Mouse (Mus musculus) mature B cell (primary cell): ENCODE data around the gene Mgme1.

Experiments used
- in situ Hi-C: fragments of 300-500 bp; cut with MboI; formaldehyde crosslinking; loops from 2 replicates; pipeline ENCODE4 v1.14.3; 2019

The Mgme1 gene

DNA sequence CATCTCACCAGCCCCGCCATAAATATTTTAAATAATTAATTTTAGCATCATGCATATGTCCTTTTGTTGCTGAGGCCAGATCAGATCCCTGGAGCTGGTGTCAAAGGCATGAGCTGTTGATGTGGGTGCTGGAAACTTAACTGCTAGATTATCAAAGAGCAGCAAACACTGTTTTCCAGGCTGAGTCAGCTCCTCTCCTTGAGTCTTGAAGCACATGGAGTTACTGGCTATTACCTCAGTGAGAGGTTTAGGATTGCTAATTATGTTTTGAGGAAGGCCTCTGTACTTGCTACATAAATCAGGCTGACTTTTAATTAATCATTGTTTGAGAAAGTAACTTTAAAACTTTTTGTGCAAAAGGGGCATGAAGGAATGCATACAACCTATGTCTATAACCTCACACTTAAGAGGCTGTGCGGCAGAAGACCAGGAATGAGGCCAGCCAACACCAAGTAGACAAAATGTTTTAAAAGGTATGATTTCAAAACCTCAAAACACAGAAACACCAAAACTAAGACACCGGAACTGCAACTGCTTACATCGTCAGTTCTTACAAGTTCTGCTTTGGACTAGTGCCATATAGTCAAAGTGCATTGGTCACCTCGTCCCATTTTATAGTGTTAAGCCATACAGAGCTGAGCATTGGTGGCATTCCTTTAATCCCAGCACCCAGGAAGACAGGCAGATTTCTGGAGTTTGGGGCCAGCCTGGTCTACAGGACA lies 5.9 kb upstream of the Mgme1 start:
- in situ Hi-C loops = loop anchor here (5.0 kb wide), 1 partner anchor 32 kb away; no protein-coding TSS in a partner anchor

DNA sequence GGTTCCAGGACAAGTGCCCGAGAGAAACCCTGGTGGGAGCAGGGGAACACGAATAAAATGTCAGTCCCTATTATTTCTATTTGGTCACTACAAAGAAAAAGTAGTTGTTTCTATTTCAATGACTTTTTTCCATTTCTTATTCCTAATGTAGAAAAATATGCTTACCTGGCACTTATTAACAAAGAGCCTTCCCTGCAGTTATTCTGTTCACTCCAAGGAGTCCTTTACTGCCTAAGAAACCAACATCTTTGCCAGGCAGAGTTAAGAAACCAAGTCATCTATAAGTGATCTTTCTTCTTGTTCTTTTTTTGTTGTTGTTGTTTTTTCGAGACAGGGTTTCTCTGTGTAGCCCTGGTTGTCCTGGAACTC lies 5.4 kb upstream of the Mgme1 start:
- in situ Hi-C loops = loop anchor here (5.0 kb wide), 1 partner anchor 33 kb away; no protein-coding TSS in a partner anchor

DNA sequence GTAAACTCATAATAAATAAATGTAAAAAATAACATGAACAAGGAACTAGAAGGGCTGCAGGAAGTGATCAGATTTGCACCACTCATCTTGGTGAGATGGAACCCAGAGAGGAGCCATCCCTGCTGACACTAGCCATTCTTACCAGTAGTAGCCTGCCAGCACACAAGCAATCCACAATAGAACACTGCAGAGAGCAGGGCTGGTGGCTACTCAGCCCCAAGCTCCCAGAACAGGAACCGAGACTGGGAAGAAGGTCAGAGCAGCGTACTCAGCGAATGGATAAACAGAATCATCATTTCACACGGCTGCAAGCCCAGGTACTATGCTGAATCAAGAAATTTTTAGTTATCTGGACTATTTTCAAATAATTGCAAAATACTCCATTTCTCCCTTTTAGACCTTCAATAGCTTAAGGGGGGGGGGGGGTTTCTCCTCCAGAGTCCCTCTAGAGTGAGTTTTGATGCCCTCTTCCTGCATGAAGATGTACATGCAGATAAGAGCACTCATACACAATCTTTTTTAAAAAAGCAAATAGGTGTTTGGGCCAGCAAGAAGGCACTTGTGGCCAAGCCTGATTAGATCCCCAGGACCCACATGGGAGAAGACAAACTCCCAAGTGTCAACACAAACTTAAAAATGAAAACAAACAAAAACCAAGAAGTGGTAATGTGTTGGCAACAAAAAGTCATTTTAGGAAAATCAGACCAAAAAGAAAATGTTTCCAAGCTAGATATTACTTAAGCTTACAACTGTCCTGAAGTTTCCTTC lies 4.4 kb upstream of the Mgme1 start:
- in situ Hi-C loops = loop anchor here (5.0 kb wide), 1 partner anchor 34 kb away; no protein-coding TSS in a partner anchor

DNA sequence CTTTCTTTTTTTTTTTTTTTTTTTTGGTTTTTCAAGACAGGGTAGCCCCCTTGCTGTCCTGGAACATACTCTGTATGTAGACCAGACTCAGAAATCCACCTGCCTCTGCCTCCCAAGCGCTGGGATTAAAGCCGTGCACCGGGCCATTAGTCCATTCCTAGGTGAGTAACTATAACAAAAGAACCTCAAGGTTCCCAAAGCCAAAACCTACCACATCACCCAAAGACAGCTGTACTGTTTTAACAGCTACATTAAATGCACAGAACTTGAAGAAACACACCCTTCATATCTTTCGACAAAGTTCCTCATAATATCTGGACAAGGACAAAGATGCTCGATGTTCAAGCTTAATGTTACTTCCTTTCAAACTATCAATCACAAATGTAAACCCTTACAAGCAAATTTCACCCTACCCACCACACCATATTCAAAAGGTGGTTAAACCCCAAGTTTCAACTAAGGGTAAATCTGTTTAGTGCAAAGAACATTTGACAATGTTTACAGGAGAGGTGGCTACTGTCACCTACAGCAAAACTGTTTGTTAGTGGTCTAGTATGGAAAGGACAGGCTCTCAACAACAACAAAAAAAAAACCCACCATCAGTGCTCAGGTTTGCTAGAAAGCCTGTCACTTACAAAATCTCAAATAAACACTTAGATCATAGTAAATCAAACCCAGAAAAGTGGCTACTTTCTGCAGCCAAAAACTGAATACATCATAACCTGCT lies 3.3 kb upstream of the Mgme1 start:
- in situ Hi-C loops = loop anchor here (5.0 kb wide), 1 partner anchor 35 kb away; no protein-coding TSS in a partner anchor

DNA sequence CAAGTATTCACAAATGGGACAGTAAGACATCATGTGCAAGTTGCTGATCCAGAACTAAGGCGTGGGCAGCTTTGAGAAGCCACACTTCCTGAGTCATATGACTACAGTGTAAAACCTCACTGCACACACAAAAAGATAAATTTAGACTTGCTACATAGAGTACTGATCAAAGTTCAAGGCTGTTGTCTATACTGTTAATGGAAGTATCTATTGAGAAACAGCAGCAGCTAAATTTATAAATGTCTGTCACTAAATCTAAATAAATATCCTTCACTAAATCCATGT lies 2.8 kb upstream of the Mgme1 start:
- in situ Hi-C loops = loop anchor here (5.0 kb wide), 1 partner anchor 35 kb away; no protein-coding TSS in a partner anchor

DNA sequence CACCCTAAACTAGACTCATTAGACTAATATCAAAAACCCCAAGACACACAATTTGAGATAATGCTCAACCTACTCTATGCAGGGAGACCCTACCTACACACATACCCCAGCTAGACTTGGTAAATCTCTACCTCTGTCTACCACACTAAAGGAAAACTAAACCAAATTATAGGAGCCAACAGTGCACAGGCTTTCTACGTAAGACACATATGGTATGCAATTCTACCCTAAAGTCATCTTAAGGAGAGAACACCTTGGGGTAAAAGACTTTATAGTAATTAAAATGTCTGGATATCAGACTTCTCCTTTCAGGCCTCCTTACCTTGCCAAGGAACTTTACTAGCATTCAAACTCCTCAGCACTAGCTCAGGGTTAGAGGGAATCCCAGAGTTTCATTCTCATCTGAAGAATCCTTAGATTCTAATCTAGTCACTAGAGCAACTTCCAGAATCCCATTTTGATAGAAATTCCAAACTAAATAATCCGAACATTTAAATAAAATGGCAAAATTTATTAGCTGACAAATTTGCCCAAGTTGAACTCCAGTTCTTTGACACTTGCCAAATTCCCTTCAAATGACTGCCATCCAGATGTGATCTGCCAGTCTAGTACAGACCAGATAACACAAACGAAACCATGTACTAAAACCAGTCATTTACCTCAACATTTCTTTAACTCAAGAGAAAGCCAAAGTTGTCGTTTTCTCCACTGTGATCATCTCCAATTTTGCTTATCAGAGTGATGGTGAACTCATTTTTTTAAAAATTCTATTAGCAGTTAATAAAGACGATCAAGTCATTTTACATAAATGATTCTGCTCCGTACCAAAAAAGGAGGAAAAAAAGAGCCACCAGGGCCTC lies 1.8 kb upstream of the Mgme1 start:
- in situ Hi-C loops = loop anchor here (5.0 kb wide), 1 partner anchor 36 kb away; no protein-coding TSS in a partner anchor

DNA sequence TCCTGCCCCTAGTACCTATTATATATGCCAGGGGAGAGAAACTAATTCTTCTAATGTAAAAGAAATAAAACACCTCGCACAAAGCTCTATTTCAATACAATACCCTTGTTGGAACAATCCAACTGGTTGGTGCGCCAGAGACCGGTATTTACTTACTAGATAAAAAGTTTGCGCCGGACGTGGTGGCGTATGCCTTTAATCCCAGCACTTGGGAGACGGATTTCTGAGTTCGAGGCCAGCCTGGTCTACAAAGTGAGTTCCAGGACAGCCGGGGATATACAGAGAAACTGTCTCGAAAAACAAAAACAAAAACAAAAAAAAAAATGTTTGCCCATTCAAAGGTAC lies 1.2 kb upstream of the Mgme1 start:
- in situ Hi-C loops = loop anchor here (5.0 kb wide), 1 partner anchor 37 kb away; no protein-coding TSS in a partner anchor

DNA sequence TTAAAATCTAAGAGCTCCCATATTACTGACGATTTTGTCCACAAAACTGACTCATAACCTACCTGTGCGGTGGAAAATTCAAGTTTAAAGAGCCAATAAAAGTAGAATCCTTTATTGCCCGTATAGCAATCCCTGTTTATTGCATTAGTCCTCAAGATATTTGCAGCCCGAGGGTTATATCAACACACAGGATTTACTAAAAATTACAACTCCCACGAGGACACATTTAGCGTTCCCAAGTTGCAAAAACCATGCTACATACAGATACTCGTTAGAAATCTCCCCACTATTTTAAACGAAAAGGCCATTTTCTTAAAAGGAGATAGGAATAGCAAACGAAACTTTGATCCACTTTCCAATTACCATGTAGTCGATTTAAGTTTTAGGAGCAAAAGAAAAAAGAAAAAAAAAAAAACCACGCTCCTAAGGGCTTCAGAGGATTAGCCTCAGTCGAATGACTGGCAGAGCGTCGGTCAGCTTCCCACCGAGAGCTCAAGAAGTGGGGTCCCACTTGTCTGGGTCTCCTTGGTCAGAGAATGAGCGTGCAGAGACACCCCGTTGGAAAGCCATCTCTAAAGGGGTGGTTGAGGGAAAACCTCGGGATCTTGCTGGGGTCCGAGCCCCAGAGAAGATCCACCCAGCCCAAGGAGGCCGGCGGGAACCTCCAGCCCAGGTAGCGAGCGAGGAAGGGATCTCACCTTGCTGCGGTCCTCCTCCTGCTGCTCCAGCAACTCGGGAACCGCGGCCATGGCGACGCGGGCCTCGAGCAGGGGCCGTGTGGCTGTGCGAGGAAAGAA lies 586 bp upstream of the Mgme1 start:
- in situ Hi-C loops = loop anchor here (5.0 kb wide), 1 partner anchor 38 kb away; no protein-coding TSS in a partner anchor

DNA sequence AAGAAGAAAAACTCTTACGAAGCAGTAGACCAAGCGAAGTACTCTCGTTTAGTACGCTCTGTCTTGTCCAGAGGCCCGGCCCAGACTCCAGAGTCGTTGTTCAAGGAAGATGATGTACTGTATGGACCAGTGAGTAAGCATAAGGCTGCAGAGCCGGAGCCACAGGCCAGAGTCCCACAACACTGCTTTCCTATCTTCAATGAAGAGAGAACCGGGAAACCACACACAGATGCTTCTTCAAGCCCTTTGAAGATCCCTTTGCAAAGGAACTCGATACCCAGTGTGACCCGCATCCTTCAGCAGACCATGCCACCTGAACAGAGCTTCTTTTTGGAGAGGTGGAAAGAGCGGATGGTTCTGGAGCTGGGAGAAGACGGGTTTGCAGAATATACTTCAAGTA lies 1.6 kb downstream of the Mgme1 start:
- in situ Hi-C loops = no loop called here

DNA sequence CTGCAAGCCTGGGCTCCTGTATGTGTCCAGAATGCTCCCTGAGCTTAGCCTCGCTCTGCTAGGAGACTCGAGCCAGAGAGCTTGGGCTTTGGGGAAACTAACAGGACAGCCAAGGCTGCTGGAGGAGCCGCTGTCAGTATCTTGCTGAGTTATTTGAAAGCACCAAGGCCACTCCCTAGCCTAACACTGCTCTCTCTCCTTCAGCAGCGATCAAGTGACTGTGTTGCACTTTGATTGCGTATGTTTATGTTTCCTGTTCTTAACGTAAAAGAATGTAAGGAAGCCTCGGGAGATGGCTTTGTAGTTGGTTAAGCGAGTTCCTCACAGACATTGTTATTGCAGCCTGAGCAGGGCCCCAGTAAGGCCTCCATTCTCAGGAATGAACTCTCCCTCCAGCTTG lies 4.3 kb downstream of the Mgme1 start:
- in situ Hi-C loops = no loop called here

DNA sequence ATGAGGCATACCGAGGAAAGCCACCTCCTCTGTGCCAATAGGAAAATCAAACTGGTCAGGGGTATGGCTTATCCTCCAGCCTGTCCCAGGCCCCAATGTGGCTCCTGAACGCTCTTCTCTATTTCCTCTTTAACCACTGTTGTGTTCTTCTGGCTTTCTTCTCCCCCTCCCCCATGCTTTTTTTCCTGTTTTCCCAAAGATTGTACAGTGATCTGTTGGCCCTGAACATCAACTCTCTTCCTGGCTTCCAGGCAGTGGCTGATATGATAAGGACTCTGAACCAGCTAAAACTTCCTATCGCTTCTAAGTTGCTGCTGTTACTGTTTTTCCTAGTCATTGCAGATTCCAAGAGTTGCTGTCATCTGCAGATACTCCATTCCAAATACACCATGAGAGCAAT lies 6.4 kb downstream of the Mgme1 start:
- in situ Hi-C loops = no loop called here

DNA sequence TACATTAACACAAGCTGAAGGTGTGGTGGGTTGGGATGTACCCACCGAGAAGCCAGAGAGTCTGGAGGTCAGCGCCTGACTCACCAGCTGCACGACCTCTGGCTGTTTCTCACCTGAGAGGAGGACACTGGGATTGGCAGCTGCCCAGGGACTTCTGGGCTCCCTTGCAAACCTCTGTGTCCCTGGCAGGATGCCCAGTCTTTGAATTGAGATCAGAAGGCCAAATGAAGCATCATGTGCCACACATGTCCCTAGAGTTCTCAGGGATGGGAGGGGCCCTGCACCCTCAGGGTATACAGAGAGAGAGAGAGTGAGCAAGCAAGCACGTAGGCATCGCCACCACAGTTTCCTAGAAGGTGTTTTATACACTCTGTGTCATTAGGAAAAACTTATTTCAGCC lies 9.3 kb downstream of the Mgme1 start:
- in situ Hi-C loops = loop anchor here (10.0 kb wide), 1 partner anchor 275 kb away; no protein-coding TSS in a partner anchor

DNA sequence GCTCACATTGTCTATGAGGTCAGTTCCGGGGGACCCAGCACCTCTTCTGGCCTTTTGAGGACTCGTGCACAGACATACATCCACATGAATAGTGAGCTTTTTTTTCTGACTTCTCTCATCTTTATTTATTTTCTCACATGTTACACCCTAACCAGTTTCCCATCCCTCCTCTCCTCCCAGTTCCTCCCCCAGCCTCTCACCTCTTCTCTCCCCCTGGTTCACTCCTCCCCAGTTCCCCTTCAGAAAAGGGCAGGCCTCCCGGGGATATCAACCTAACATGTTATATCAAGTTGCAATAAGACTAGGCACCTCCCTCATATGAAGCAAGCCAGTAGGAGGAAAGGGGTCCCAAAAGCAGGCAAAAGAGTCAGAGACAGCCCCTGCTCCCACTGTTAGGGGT lies 10.1 kb downstream of the Mgme1 start:
- in situ Hi-C loops = loop anchor here (10.0 kb wide), 1 partner anchor 276 kb away; no protein-coding TSS in a partner anchor

DNA sequence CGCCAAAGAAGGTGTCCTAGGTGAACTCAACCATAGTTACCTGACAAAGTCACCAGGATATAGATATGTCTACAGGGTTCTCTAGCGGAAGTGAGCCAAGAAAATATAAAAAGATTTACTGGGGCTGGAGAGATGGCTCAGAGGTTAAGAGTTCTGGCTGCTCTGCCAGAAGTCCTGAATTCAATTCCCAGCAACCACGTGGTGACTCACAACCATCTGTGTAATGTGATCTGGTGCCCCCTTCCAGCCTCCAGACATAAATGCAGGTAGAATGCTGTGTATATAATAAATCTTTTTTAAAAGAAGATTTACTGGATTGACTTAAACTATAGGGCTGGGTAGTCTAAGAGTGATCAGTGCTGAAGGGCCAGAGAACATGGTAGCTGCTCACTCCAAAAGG lies 11.0 kb downstream of the Mgme1 start:
- in situ Hi-C loops = loop anchor here (10.0 kb wide), 1 partner anchor 277 kb away; no protein-coding TSS in a partner anchor

DNA sequence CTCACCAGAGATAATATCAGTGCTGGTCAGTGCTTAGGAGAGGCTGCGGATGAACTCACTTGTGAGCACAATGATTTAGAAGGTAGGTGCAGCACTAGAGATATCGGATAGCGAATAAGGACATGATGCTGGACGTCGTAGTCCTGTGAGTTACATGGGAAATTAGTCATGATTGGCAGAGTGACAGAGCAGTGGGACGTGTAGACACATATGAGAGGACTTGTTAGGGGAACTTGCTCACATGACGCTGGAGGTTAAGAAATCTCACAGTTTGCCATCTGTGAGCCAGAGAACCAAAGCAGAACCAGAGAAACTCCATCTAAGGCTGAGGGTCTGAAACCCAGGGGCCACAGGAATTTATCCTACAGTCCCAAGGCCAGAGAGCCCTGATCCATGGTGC lies 19.9 kb downstream of the Mgme1 start:
- in situ Hi-C loops = no loop called here

DNA sequence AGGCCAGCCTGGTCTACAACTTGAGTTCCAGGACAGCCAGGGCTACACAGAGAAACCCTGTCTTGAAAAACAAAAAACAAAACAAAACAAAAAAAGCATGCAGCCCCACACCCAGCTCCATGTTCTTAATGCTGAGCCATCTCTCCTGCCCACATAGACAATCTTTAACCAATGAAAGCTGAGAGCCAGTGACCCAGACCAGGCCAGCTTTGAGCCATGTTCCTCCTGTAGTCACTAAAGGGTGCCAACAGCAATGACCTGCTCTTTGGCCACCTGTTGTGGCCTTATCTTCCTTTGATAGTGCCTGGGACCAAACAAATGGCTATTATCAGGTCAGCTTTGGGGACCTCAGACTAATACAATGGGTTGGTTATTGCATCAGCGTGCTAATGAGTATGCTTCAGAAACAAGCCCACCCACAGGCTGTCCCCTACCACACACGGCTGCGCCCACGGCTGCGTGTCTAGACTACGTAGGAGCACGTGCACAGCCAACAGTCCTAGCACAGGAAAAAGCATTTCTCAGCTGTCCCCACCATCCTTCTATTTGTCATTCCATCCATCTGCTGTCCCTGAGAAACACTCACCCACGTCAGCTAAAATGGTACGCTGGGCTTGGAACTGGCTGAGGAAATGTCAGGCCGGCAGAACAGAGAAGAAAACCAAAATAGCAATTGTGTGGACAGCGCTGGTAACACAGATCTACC lies 21.3 kb downstream of the Mgme1 start:
- in situ Hi-C loops = no loop called here

DNA sequence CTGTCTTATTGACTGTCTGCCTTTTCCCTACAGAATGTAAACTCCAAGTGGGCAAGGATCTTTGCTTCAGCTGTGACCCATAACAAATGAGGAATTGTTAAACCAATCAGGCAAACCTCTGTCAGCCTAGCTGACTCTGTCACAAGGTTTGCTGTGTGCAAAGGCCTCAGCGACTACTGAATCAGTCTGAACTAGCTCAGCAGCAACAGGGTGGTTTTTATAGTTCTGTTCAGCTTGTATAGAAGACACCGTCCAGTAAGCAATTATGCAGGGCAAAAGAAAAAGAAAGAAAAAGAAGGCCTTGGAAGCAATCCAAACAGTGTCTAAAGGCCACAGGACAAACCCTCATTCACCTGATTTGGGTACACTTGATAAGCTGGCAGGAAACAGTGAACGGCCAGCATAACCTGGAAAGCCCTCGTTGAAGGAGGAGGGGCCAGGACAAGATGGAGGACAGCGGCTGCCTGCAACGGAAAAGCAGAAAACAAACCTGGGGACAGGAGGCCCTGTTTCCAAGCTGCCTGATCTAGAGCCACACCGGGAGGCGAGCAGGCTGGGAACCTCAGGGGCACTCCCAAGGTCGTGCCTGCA lies 24.8 kb downstream of the Mgme1 start:
- in situ Hi-C loops = no loop called here

DNA sequence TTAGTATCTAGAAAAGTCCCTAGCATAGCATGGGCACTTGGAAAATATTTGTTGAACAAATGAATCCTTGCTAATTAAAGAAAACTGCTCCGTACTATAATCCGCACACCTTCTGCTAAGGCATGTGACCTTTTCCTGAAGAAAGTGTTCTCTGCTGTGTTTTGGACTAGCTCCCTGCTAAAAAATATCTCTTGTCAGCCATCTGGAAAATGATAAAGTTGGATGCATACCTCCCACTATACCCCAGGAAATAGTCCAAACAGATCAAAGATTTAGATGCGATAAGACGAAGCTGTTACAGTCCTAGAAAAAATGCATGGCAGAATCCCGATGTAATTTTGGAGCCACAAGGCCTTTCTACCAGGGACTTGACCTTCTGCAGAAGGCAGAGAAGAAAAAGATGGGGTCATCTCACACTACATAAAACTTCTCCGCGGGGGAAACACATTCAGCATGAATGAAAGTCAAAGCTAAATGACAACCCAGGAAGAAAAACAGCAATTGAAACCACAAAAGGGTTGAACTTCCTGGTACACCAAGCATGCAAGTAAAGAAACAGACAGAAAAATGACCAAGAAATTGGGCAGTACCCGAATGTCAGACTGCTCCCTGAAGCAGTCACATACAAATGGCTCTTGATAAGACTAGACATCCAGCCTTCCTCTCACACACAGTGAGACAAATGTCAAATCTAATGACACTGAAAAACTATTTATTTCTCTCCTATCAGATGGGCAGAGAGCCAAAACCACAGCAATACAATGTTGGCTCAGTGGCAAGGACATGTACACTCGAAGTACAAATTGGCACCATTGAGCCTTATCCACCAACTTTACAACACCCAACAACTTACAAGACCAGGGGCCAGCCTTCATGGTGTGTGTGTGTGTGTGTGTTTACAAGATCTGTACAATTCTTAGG lies 29.5 kb downstream of the Mgme1 start:
- in situ Hi-C loops = no loop called here

DNA sequence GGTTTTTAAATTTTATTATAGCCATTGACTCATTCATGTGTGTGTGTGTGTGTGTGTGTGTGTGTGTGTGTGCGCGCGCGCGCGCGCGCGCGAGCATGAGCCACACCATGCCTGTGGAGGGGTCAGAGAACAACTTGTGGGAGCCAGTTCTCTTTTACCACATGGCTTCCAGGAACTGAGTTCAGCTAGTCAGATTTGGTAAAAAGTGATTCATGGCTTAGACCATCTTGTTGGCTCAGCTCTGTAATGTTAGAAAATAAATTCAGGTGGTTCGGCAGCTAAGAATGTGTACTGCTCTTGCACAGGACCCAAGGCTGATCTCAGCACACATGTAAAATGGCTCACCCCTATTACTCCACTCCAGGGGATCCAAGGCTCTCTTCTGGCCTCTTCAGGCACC lies 30.6 kb downstream of the Mgme1 start:
- in situ Hi-C loops = no loop called here
